Mouse (Mus musculus) gonadal fat pad, adult 2 months (tissue): ENCODE results near the gene Mgat4a. TPM values are rescaled to one million over a fixed set of nuclear protein-coding genes. Genes with fewer than 3 reads are reported as not detected.

ENCODE experiments used
- DNase-seq: peaks from one replicate; pipeline ENCODE4 v3.0.0-alpha.2; 2012; ENCODE audit warnings: low read depth
- polyA plus RNA-seq: library from polyadenylated mRNA; depleted of rRNA; stranded (reverse); fragments of >200 nt; gene quantifications from 2 replicates; pipeline ENCODE4 v1.2.3, GENCODE M21; 2012

The Mgat4a gene
- polyA plus RNA-seq, 1 experiment: 4.5 TPM

DNA sequence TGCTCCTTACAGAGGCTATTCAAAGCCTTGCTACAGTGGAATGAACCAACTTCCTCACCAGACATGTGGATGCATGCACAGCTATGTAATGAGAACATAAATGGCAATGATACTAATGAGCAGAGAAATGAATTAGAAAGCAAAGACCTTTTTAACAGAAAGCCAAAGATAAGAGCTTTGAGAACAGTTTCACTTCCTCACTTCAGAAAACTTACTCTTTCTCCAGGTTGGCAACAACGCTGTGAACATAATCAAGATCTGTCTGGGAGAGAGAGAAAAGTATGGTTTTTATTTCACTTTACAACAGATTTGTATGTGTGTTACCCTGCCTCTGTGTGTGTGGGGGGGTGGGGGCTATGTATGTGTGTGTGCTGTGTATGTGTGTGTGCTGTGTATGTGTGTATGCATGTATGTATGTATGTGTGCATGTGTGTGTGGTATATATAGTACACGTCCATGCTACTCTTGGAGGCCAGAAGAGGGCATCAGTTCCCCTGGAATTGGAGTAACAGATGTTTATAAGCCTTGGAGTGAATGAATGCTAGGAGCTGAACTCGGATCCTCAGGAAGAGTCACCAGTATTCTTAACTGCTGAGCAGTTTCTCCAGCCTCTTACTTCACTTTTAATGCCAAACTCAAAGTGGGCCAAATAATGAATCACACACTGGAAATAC, 74.4 kb downstream of the Mgat4a start:
- DNase-seq: no peak

GRCm38 (mm10) chr1:37464878-37465452, 75.9 kb downstream of the Mgat4a start:
- DNase-seq: no peak

GRCm38 (mm10) chr1:37457546-37457945, 83.3 kb downstream of the Mgat4a start:
- no peak for DNase-seq

DNA sequence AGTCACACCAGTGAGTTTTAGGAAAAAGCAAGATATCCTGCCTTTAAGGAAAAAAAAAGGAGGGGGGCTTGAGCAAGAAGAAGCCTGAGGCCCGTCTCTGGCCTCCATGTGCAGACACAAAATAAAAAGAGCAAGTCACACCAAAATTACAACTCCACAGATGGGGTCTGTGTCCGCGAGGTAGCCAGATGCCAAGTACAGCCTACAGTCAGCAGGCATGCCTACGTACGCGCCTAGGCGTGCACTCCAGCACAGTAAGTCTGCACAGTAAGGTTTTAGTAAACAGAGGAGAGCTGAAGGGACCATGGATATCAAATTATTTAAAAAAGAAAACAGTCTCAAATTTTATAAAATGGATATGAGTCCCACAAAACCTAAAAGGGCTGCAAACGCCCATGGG, 89.5 kb downstream of the Mgat4a start:
- no peak for DNase-seq

DNA sequence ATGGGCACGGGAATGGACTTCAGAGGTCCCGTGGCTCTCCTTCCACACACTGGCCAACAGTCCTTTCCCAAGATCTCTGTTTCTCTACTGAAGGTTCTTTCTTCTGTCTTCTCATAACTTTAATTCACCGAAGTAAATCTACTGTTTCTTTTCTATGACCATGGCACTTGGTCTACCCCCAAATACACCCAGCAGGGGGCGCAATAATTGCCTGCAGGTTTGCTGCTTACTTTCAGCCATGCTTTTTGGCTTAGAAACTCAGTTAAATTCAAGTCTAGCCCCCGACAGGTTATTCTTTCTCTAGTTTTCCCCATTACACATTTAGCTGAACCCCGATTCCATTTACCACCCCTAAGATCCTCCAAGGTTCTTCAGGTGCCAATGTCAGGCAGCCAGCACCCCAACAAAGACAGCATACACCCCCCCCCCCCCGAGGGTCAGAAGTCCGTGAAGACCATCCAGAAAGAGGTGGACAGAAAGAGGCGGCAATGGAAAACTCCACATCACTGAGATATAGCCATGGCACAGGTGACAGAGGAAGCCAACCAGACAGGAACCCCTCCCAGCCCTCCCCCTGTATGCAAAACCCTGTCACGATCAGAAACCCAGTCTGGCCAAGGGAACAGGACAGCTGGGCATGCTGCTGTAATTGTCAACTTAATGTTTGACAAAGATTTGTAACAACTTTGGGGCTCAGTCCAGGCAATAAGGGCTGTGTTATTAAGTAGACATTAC, 92.3 kb downstream of the Mgat4a start:
- DNase-seq: no peak

DNA sequence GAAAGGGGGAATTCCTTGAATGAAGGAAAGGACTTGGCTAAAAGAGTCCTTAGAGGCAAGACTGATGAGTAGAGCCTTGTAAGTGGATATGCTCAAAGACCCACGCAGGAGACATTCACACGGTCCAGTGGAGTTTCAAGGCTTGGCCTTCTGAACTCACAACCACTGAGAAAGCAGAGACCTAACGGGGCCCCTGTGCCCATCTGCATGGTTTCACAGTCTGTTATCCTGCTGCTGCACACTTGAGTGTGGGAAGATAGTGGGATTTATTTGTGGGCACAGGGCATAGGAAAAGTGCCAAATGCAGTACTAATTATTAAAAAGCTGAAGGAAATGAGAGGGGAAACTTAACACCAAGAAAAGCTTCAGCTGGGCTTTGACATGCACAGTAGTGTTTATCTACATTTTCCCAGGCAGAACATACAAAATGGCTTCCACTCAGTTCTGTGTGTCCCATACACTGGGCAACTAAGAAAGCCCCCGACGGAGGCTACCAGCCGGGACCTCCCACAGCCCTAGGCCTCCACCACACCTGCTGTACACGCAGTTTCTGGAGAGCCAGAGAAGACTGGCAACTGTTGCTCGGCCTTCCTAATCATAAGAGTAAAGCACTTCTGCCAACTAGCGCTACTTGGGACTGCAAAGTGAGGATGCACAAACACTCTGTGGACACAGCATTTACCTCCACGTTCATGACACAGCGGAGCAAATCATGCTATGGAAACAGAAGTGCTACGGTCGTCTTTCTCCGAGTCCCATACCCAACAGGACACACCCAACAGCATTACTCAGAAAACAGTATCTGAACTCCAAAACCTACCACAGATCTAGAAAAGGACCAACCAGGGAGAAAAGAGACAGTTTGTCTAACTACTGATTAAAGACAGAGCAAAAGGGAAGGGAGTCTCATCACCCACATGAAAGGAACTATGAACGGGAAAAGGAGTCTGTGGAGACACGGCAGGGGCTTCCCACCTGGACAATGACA, 97.7 kb downstream of the Mgat4a start:
- DNase-seq: no peak

- DNase-seq: no peak
Observed at GRCm38 (mm10) chr1:37436419-37436818, 104.4 kb downstream of the Mgat4a start.

DNA sequence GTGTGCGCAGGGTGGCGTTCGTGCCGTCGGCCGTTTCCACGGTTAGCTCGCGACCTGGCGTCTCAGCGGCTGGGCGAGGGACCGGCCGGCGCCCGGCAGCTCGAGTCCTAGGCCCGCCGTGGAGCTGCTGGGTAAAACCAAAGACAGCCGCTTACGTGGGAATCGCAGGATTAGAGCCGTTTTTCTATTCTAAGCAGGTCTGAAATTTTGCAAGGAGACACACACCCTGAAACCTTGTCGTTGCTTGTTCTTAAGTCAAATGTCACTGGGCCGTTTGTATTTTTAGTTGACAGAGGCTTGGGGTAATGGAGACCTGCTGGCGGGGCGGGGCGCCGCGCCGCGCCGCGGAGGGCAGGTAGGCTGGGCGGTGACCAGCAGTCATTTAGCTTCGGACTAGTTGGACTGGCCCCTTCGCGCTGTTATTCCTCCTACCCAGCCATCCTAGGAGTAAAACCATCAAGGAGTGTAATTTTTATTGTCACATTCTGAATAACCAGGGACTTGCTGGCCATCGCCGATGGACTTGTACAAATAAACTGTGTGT, 110.4 kb downstream of the Mgat4a start:
- no peak for DNase-seq

DNA sequence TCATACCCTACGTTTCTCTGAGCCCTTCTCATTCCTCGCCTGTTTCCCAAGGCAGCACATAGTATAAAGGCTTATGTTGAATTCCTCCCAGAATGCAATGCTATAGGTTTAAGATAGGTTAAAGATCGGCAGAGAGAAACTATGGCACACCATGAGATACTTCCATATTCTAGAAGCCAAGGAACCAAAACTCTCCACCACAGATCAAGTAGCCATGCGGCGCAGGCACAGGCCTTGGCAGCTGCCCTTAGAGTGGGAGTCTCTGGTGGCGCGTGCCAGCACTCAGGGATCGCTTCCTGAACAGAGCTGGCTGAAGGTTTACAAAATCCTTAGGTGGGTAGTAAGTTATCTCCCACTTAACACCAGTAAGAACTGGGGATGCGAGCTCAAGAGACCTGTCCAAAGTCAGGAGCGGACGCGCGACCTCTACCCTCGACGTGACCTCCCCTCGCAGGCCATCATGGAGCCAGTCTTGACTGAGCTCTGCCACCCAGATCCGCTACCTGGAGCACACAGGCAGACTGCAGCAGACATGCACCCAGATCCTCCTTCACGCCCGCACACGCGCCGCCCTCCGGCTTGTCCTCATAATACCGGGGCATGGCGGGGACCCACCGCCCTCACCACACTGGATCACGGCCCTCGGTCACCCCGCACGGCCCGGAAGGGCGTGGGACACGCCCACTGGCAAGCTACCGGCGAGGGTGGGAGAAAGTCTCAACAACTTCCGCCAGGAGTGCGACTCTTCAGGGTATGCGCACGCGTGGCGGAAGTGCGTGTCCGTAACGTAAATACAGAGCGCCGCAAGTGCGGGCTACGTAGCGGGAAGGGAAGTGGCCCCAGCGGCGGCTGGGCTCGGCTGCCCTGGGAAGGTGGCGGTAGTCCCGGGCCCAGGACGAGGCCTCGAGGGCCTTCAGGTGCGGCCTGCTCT, 111.2 kb downstream of the Mgat4a start, which contains the start of the genes Coa5 and Unc50:
Coa5 (minus strand) TSS at position 738 of the 931 bp plus-strand sequence.
Unc50 (plus strand) TSS at position 774 of the 931 bp plus-strand sequence.
- DNase-seq: peak; percentile 68

DNA sequence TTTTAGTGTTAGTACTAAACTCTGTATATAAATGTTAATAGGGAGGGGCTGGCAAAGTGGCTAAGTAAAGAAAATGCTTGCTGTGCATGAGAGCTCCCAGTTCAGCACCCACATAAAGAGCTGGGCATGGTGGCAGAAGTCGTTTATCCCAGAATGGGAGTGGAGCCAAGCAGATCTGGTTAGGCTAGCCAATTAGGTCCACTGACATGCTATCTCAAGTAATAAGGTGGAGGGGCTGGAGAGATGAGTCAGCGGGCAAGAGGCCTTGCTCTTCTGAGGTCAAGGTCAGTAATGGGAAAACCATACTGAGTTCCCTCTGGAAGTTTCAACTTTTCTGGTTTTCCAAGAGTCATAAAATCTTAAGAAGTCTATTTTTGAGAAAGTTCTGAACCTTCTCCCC, 111.9 kb downstream of the Mgat4a start:
- no peak for DNase-seq

GRCm38 (mm10) chr1:37427144-37427875, 113.5 kb downstream of the Mgat4a start:
- DNase-seq: no peak

DNA sequence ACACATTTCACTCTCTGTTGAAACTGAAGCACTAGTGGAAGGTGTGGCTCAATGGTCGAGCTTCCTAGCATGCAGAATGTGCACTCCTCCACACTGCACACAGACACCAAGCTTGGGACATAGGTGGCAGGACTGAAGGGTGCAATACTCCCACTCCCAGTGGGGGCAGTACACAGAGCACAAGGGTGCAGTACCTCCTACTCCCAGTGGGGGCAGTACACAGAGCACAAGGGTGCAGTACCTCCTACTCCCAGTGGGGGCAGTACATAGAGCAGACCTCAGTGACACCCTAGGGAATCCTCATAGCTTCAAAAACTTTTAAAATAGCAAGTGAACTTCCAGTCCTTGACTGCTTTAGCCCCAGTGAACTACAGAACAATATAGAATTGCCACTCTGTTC, 121.4 kb downstream of the Mgat4a start:
- no peak for DNase-seq

- DNase-seq: no peak
Observed at GRCm38 (mm10) chr1:37415394-37415793, 125.4 kb downstream of the Mgat4a start.

DNA sequence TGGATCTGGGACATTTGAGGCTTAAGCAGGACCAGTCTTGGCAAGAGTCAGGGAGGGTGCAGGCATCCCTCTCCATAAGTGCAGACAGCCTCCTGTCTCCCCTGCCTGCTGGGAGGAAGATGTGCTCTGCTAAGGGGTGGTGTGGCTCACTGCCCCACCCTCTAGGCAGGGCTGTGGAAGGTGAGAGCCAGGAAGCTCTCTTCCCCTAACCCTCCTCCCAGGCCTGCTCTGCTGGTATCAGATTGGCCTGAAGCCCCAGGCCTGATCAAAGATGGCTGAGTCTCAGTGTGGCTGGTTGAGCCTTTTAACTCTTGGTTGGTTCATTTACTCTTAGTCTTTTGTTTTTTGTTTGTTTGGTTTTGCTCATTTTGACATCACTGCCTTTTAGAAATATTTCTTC, 131.2 kb downstream of the Mgat4a start:
- no peak for DNase-seq

GRCm38 (mm10) chr1:37408678-37409077, 132.1 kb downstream of the Mgat4a start:
- DNase-seq: no peak

GRCm38 (mm10) chr1:37408059-37408458, 132.8 kb downstream of the Mgat4a start:
- DNase-seq: no peak

DNA sequence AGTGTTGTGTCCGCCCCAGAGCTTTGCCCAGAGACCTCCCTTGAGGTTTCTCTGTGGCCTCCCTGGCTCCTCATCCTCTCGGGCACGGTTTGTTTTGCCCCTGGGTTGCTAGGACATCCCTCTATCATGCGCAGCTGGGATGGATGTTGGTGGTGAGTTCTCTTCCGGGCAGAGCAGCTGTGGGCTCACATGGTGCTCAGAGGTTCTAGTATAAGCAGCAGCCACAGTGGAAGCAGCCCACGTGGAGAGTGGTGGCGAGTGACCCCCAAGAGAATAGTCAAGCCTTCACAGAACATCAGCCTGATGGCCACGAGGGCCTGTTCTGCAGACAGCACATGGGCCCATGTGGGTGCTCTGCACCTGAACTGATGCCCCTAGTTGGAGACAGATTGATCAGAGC, 133.6 kb downstream of the Mgat4a start:
- DNase-seq: no peak

DNA sequence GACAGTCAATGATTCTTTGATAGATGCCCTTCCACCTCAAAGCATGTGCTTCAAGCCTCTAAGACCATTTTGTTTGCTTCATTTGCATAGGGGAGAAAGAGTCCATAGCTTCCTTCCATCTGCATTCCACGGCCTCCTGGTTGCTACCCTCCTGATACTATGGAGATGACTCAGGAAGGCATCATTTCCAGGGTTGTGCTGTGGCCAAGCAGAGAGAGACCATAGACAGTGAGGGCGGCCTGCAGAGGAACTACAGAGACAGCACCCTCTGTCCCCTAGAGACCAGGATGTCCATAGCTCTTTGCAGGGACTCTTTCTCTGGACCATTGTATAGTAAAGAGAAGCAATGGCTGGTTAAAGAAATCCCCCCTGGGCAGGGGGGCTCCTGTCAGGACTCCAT, 135.7 kb downstream of the Mgat4a start:
- DNase-seq: no peak

DNA sequence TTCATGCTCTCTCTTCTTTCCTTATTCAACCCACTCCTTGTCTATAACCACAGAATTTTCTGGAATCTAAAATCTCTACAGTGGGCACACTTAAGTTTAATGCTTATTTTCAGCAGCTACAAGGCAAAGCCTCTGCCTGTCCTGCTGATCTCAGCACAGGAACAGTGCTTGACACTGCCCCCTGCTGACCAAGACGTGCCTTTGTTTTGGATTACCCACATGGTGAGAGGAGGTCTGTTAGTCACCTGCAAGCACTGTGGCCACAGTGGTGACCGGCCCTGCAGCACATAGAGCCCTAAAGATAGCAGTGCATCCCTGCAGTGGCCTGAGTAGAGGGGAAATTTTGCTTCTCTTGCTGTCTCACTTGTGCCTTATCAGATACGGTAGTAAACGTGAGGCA, 139.1 kb downstream of the Mgat4a start:
- DNase-seq: no peak

GRCm38 (mm10) chr1:37399734-37400133, 141.1 kb downstream of the Mgat4a start:
- DNase-seq: no peak
